22 mouse cellular contexts compared by ENCODE assay signal in genomic region chr10:117647964-117648472, GRCm38 (mm10). TPM values are rescaled to one million over a fixed set of nuclear protein-coding genes. Genes with fewer than 3 reads are reported as not detected.
DNase-seq lines count a peak whose midpoint lies in the region; ATAC-seq and TF ChIP-seq lines count a peak whose summit lies in the region.
"Had no signal": no experiment of that assay in that cellular context is flagged by ENCODE, and none has a peak within 500 bp of the region (broad histone marks: within the 10 kb centered on the region; RNA-seq: fewer than 3 reads in every experiment).

No protein-coding gene starts in this region.

- WGBS in forebrain, embryonic 11.5 days = 78% methylated on average over 2 of the region's 2 CpGs

- ATAC-seq in forebrain, embryonic 11.5 days (replicated peaks; ENCODE audit: low FRiP score) = no peak
- ATAC-seq: activated CD4-positive, CD25-positive, alpha-beta regulatory T cell, adult 4 months; Patski had no signal

- no peaks in the 10 kb centered on the region for H3K79me2 ChIP-seq in CH12.LX (replicated peaks; ENCODE audit: control insufficient read depth, extremely low read depth, insufficient read depth, poor library complexity, severe bottlenecking)

- H3K27ac ChIP-seq in layer of hippocampus, adult 2 months = 0 out of 2 replicates have a peak overlapping the region, but pooled peaks have one; percentile 25
- no peak overlapping the region for H3K27ac ChIP-seq in CH12.LX (ENCODE audit: insufficient read depth, low read depth)
- no peak overlapping the region for H3K27ac ChIP-seq in forebrain, embryonic 11.5 days (ENCODE audit: low read depth, low read length)

- no peak overlapping the region for H3K4me3 ChIP-seq in layer of hippocampus, adult 2 months
- H3K4me3 ChIP-seq in CH12.LX (replicated peaks in 1 of 3; ENCODE audit: low read depth in 2 of 3, low read length in 2 of 3, poor library complexity in 1 of 3) = no peak overlapping the region
- no peak overlapping the region for H3K4me3 ChIP-seq in forebrain, embryonic 11.5 days (ENCODE audit: low read depth, low read length)

- no peak overlapping the region for H3K9ac ChIP-seq in CH12.LX (ENCODE audit: insufficient read depth, low read depth)
- H3K9ac ChIP-seq in forebrain, embryonic 11.5 days (ENCODE audit: low read length) = no peak overlapping the region

- no peak for TF ChIP-seq POLR2A in CH12.LX (IDR thresholded peaks at IDR 0.05; ENCODE audit: low read depth, low read length)

- no peak for TF ChIP-seq CTCF in layer of hippocampus, adult 2 months (conservative IDR thresholded peaks at IDR 0.05)
- no peak for TF ChIP-seq CTCF in CH12.LX (conservative IDR thresholded peaks at IDR 0.05 in 1 of 2, IDR thresholded peaks at IDR 0.05 in 1 of 2; ENCODE audit: low read depth in 2 of 2, low read length in 2 of 2)

- no peak for TF ChIP-seq EP300 in CH12.LX (IDR thresholded peaks at IDR 0.05; ENCODE audit: low read length)

- DNase-seq in layer of hippocampus, adult 2 months (ENCODE audit: low spot score in 2 of 2) = no peak
- DNase-seq in layer of hippocampus, adult 9-11 months = no peak
- DNase-seq in 3T3-L1 (ENCODE audit: low read depth, low spot score) (peak; percentile 93), CH12.LX (ENCODE audit: extremely low read depth) (no peak), adipocyte (ENCODE audit: low spot score) (peak; percentile 93)
- DNase-seq in kidney, adult 11 months = no peak
- no peak for DNase-seq in kidney, postnatal 4 days
- no peak for DNase-seq in forebrain, embryonic 11.5 days (ENCODE audit: low spot score)
- DNase-seq: adrenal gland, adult 2 months; adrenal gland, adult 8-10 months; adrenal gland, postnatal 10 days; adrenal gland, postnatal 14 days; adrenal gland, postnatal 25 days; adrenal gland, postnatal 36 days; cerebellum, adult 11 months; cerebellum, adult 11-12 months; cerebellum, adult 18-20 months; cerebellum, adult 2 months; cerebellum, adult 8-10 months had no signal

- H3K27me3 ChIP-seq in CH12.LX (replicated peaks) = no peaks in the 10 kb centered on the region
- H3K27me3 ChIP-seq in forebrain, embryonic 11.5 days (ENCODE audit: control insufficient read depth, insufficient read depth, low read length) = no peaks in the 10 kb centered on the region
- H3K27me3 ChIP-seq: Patski had no signal

- in situ Hi-C loops in CH12.LX (cut with MboI; ENCODE audit: low pct_ligation_motif_present, low pct_unique_long_range_greater_than_20kb, low sequenced_read_pairs) = no loop called here

- H3K4me2 ChIP-seq in CH12.LX (ENCODE audit: insufficient read depth, low read depth, poor library complexity, severe bottlenecking) = 0 out of 2 replicates have a peak overlapping the region, but pooled peaks have one; percentile 16
- no peak overlapping the region for H3K4me2 ChIP-seq in forebrain, embryonic 11.5 days (ENCODE audit: low read depth, low read length, severe bottlenecking)

- TF ChIP-seq RAD21 in CH12.LX (IDR thresholded peaks at IDR 0.05; ENCODE audit: low read depth, low read length) = no peak

- dilution Hi-C loops in CH12.LX (cut with MboI; ENCODE audit: extremely low pct_ligation_motif_present, extremely low pct_unique_long_range_greater_than_20kb, low sequenced_read_pairs) = no loop called here

- no peaks in the 10 kb centered on the region for H3K36me3 ChIP-seq in CH12.LX (replicated peaks in 1 of 2; ENCODE audit: control insufficient read depth in 1 of 2, insufficient read depth in 1 of 2, low read length in 1 of 2)
- no peaks in the 10 kb centered on the region for H3K36me3 ChIP-seq in forebrain, embryonic 11.5 days (ENCODE audit: control insufficient read depth, insufficient read depth, low read length)
- H3K36me3 ChIP-seq: G1E had no signal

- H3K9me3 ChIP-seq in CH12.LX (replicated peaks; ENCODE audit: low read length) = no peaks in the 10 kb centered on the region
- H3K9me3 ChIP-seq in forebrain, embryonic 11.5 days (ENCODE audit: control insufficient read depth, low read length) = no peaks in the 10 kb centered on the region
- H3K9me3 ChIP-seq: G1E had no signal

- H3K4me1 ChIP-seq in CH12.LX (ENCODE audit: control insufficient read depth in 1 of 2, insufficient read depth in 2 of 2) = peaks cover 3 to 24% of the 10 kb centered on the region in 2 experiments; a peak in 3 of 4 replicates
- no peaks in the 10 kb centered on the region for H3K4me1 ChIP-seq in forebrain, embryonic 11.5 days (replicated peaks; ENCODE audit: control insufficient read depth, insufficient read depth, low read length)

TF ChIP-seq in CH12.LX, 34 proteins besides CTCF, POLR2A, EP300 and RAD21:
- no peak for TF ChIP-seq NRF1 (IDR thresholded peaks at IDR 0.05; ENCODE audit: low read depth, low read length)
- TF ChIP-seq RCOR1 (conservative IDR thresholded peaks at IDR 0.05; ENCODE audit: low read depth, low read length) = no peak
- TF ChIP-seq JUN (IDR thresholded peaks at IDR 0.05; ENCODE audit: insufficient read depth, low read depth, low read length) = no peak
- TF ChIP-seq ZC3H11A (IDR thresholded peaks at IDR 0.05; ENCODE audit: low read depth, low read length) = no peak
- TF ChIP-seq ETS1 (conservative IDR thresholded peaks at IDR 0.05; ENCODE audit: low read depth, low read length) = no peak
- no peak for TF ChIP-seq MEF2A (IDR thresholded peaks at IDR 0.05; ENCODE audit: borderline replicate concordance, low read depth, low read length)
- TF ChIP-seq SMC3 (IDR thresholded peaks at IDR 0.05; ENCODE audit: low read depth, low read length) = no peak
- TF ChIP-seq ZNF384 (IDR thresholded peaks at IDR 0.05; ENCODE audit: low read depth, low read length) = no peak
- no peak for TF ChIP-seq NELFE (IDR thresholded peaks at IDR 0.05; ENCODE audit: low read depth, low read length)
- TF ChIP-seq TCF12 (IDR thresholded peaks at IDR 0.05; ENCODE audit: low read depth, low read length) = no peak
- TF ChIP-seq USF2 (conservative IDR thresholded peaks at IDR 0.05; ENCODE audit: low read depth, low read length) = no peak
- TF ChIP-seq CHD2 (IDR thresholded peaks at IDR 0.05; ENCODE audit: low read length) = no peak
- TF ChIP-seq UBTF (IDR thresholded peaks at IDR 0.05; ENCODE audit: low read depth, low read length) = no peak
- no peak for TF ChIP-seq E2F4 (IDR thresholded peaks at IDR 0.05; ENCODE audit: insufficient replicate concordance, low read depth, low read length)
- no peak for TF ChIP-seq IRF4 (IDR thresholded peaks at IDR 0.05; ENCODE audit: low read depth, low read length)
- TF ChIP-seq KAT2A (IDR thresholded peaks at IDR 0.05; ENCODE audit: insufficient replicate concordance, low read length) = no peak
- no peak for TF ChIP-seq MAFK (IDR thresholded peaks at IDR 0.05; ENCODE audit: insufficient replicate concordance, low read length)
- TF ChIP-seq JUND (conservative IDR thresholded peaks at IDR 0.05; ENCODE audit: low read depth, low read length) = no peak
- TF ChIP-seq HCFC1 (IDR thresholded peaks at IDR 0.05; ENCODE audit: low read depth, low read length) = no peak

RNA-seq across cellular contexts. Expression of gene Cpm, which starts 18.7 kb away (rescaled TPM):
- 1 to 10 TPM; 8.5 to 9.7 TPM for total RNA-seq in layer of hippocampus, adult 2 months (2021)
- total RNA-seq in CH12.LX (2012; rRNA removed) = 0.04 and 0.25 TPM in 2 replicates
- total RNA-seq in CH12.LX (2014; rRNA removed) = 0.09 and 0.31 TPM in 2 replicates
- polyA plus RNA-seq in CH12.LX (2012; ENCODE audit: insufficient read length, low read depth) = 0.17 and 0.31 TPM in 2 replicates
- 4.1 and 5.0 TPM in 2 replicates for polyA plus RNA-seq in forebrain, embryonic 11.5 days (2014; fragmentation: Nextera tagmentation; extraction: Ambion mirVana)
- polyA plus RNA-seq: G1E had no signal

Comparison
In these comparisons a context has a peak if more than half of its experiments do, and no peak if none do; other contexts are left out.
1. DNase-seq: peak in 3T3-L1 (single experiment) and adipocyte (single experiment); none in layer of hippocampus, adult 2 months (0 of 2), layer of hippocampus, adult 9-11 months (single experiment), CH12.LX (single experiment), kidney, adult 11 months (single experiment), kidney, postnatal 4 days (0 of 2) and forebrain, embryonic 11.5 days (single experiment).
2. RNA of gene Cpm, which starts 18.7 kb away (total RNA-seq): 8.5 to 9.7 TPM in layer of hippocampus, adult 2 months; 0.04 to 0.31 TPM in CH12.LX; every median in the first group is over 4 times any median in the second.